Mouse (Mus musculus): Measurements from ENCODE around the gene Nog. TPM values are rescaled to one million over a fixed set of nuclear protein-coding genes. Genes with fewer than 3 reads are reported as not detected.

Nog gene
- polyA plus RNA-seq, 1 experiment from 2014 or later: 1.1 TPM

- ATAC-seq (ENCODE audit: insufficient read depth, low FRiP score): no peak
- H3K27ac ChIP-seq (ENCODE audit: low read length): no peak overlapping the region
- no peaks in the 10 kb centered on the region for H3K27me3 ChIP-seq (ENCODE audit: control insufficient read depth, insufficient read depth, low read length)
- H3K36me3 ChIP-seq (ENCODE audit: control insufficient read depth, insufficient read depth, low read length): no peaks in the 10 kb centered on the region
- WGBS: 46% methylated on average over 5 of the region's 5 CpGs
- H3K9ac ChIP-seq (ENCODE audit: low read length): no peak overlapping the region
- H3K4me3 ChIP-seq (replicated peaks; ENCODE audit: low read length): no peak overlapping the region
- no peaks in the 10 kb centered on the region for H3K9me3 ChIP-seq (replicated peaks; ENCODE audit: control insufficient read depth, low read length)
- H3K4me2 ChIP-seq (ENCODE audit: low read depth, low read length): no peak overlapping the region
- H3K4me1 ChIP-seq (ENCODE audit: control insufficient read depth, insufficient read depth, low read length): 0 out of 2 replicates have a peak, but pooled peaks cover 6% of the 10 kb centered on the region
Observed at GRCm38 (mm10) chr11:89314374-89314773, 12.2 kb upstream of the Nog start.

DNA sequence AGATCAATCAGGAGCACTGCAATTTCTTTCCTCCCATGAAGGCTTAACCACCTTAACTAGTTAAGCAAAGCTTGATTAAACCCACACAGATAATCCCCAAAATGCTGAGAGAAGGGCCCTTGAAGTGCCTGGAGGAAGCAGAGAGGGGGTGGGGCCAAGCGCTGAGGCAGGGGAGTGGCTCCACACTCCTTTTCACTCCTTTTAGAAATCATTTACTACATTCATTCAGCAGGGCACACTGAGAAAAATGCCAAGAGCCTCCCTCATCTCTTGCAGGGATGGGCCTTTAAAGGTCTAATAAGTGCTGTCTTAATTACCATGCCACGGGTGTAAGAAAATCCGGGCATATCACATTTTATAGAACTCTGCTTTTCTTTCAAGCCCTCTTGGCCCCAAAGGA lies 10.2 kb upstream of the Nog start:
- no peak for ATAC-seq (ENCODE audit: insufficient read depth, low FRiP score)
- Histone ChIP-seq H3K27me3 (ENCODE audit: control insufficient read depth, insufficient read depth, low read length) (0 out of 2 replicates have a peak, but pooled peaks cover under 1% of the 10 kb centered on the region), H3K36me3 (ENCODE audit: control insufficient read depth, insufficient read depth, low read length) (no peaks in the 10 kb centered on the region), H3K9ac (ENCODE audit: low read length) (no peak overlapping the region), H3K4me3 (replicated peaks; ENCODE audit: low read length) (no peak overlapping the region), H3K9me3 (replicated peaks; ENCODE audit: control insufficient read depth, low read length) (no peaks in the 10 kb centered on the region), H3K4me2 (ENCODE audit: low read depth, low read length) (no peak overlapping the region), H3K27ac (ENCODE audit: low read length) (no peak overlapping the region), H3K4me1 (ENCODE audit: control insufficient read depth, insufficient read depth, low read length) (0 out of 2 replicates have a peak, but pooled peaks cover 6% of the 10 kb centered on the region)
- WGBS: 12% methylated on average over 3 of the region's 3 CpGs

DNA sequence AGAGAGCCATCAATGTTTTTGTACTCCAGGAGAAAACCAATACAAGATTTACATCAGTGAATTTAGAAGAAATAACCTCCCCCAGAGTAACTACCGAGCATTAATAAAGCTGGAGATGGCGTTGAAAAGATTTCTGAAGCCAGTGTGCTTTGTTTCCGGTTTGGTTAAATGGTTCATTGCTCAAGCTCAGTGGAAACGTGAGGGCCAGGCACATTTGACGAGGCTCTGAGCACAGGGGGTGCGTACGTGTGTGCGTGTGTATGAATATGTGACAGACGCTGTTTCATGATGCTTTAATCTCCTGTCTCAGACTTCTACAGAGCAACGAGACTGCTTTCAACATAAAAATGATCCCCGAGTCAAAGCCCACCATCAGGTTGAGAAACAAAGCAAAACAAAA lies 8.1 kb upstream of the Nog start:
- ATAC-seq (ENCODE audit: insufficient read depth, low FRiP score): no peak
- Histone ChIP-seq H3K9me3 (replicated peaks; ENCODE audit: control insufficient read depth, low read length) (peaks cover 7% of the 10 kb centered on the region), H3K27me3 (ENCODE audit: control insufficient read depth, insufficient read depth, low read length) (0 out of 2 replicates have a peak, but pooled peaks cover 3% of the 10 kb centered on the region), H3K4me1 (ENCODE audit: control insufficient read depth, insufficient read depth, low read length) (0 out of 2 replicates have a peak, but pooled peaks cover 6% of the 10 kb centered on the region), H3K4me2 (ENCODE audit: low read depth, low read length) (no peak overlapping the region), H3K4me3 (replicated peaks; ENCODE audit: low read length) (no peak overlapping the region), H3K36me3 (ENCODE audit: control insufficient read depth, insufficient read depth, low read length) (no peaks in the 10 kb centered on the region), H3K27ac (ENCODE audit: low read length) (no peak overlapping the region), H3K9ac (ENCODE audit: low read length) (no peak overlapping the region)
- 71% methylated on average over 11 of the region's 11 CpGs for WGBS

GRCm38 (mm10) chr11:89303421-89303820 lies 1.3 kb upstream of the Nog start:
- H3K4me3 ChIP-seq (replicated peaks; ENCODE audit: low read length): peak overlapping the region; percentile 59
- peaks cover 25% of the 10 kb centered on the region for H3K27me3 ChIP-seq (ENCODE audit: control insufficient read depth, insufficient read depth, low read length)
- H3K9me3 ChIP-seq (replicated peaks; ENCODE audit: control insufficient read depth, low read length): peaks cover 7% of the 10 kb centered on the region
- under 1% methylated on average over 16 of the region's 16 CpGs for WGBS
- peak overlapping the region; percentile 87 for H3K4me2 ChIP-seq (ENCODE audit: low read depth, low read length)
- no peaks in the 10 kb centered on the region for H3K36me3 ChIP-seq (ENCODE audit: control insufficient read depth, insufficient read depth, low read length)
- ATAC-seq (ENCODE audit: insufficient read depth, low FRiP score): peak; percentile 45; the same call in 1 of the 2 replicates
- no peak overlapping the region for H3K27ac ChIP-seq (ENCODE audit: low read length)
- peaks cover 6% of the 10 kb centered on the region for H3K4me1 ChIP-seq (ENCODE audit: control insufficient read depth, insufficient read depth, low read length)
- H3K9ac ChIP-seq (ENCODE audit: low read length): no peak overlapping the region; the same call in 1 of the 2 replicates

- peaks cover 25% of the 10 kb centered on the region for H3K27me3 ChIP-seq (ENCODE audit: control insufficient read depth, insufficient read depth, low read length)
- H3K27ac ChIP-seq (ENCODE audit: low read length): peak overlapping the region; percentile 58
- H3K36me3 ChIP-seq (ENCODE audit: control insufficient read depth, insufficient read depth, low read length): no peaks in the 10 kb centered on the region
- peak overlapping the region; percentile 87 for H3K4me2 ChIP-seq (ENCODE audit: low read depth, low read length)
- peak; percentile 54 for ATAC-seq (ENCODE audit: insufficient read depth, low FRiP score)
- H3K4me1 ChIP-seq (ENCODE audit: control insufficient read depth, insufficient read depth, low read length): peaks cover 10% of the 10 kb centered on the region
- peak overlapping the region; percentile 72 for H3K9ac ChIP-seq (ENCODE audit: low read length)
- 0% methylated on average over 27 of the region's 29 CpGs for WGBS
- peaks cover 7% of the 10 kb centered on the region for H3K9me3 ChIP-seq (replicated peaks; ENCODE audit: control insufficient read depth, low read length)
- H3K4me3 ChIP-seq (replicated peaks; ENCODE audit: low read length): peak overlapping the region; percentile 59
Observed at GRCm38 (mm10) chr11:89302816-89303180, 666 bp upstream of the Nog start.

DNA sequence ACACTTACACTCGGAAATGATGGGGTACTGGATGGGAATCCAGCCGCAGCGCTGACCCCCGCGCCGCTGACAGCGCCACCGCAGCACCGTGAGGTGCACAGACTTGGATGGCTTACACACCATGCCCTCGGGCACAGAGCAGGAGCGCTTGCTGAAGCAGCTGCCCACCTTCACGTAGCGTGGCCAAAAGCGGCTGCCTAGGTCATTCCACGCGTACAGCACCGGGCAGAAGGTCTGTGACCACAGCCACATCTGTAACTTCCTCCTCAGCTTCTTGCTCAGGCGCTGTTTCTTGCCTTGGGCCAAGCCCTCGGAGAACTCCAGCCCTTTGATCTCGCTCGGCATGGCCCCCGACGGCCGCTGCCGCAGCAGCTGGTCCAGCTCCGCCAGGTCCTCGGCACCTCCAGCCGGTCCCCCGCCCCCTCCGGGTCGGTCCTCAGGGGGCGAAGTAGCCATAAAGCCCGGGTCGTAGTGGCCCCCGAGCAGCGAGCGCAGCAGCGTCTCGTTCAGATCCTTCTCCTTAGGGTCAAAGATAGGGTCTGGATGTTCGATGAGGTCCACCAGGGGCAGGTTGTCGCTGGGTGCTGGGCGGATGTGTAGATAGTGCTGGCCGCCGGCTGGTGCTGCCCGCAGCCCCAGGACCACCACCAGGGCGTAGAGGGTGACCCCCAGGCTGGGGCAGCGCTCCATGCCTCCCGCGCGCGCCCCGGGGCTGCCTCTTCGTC lies 639 bp downstream of the Nog start:
- Histone ChIP-seq H3K9ac (ENCODE audit: low read length) (peak overlapping the region; percentile 72), H3K4me3 (replicated peaks; ENCODE audit: low read length) (peak overlapping the region; percentile 59), H3K4me1 (ENCODE audit: control insufficient read depth, insufficient read depth, low read length) (peaks cover 13% of the 10 kb centered on the region), H3K27ac (ENCODE audit: low read length) (peak overlapping the region; percentile 58), H3K36me3 (ENCODE audit: control insufficient read depth, insufficient read depth, low read length) (no peaks in the 10 kb centered on the region), H3K9me3 (replicated peaks; ENCODE audit: control insufficient read depth, low read length) (peaks cover 4% of the 10 kb centered on the region), H3K4me2 (ENCODE audit: low read depth, low read length) (peak overlapping the region; percentile 87), H3K27me3 (ENCODE audit: control insufficient read depth, insufficient read depth, low read length) (peaks cover 21% of the 10 kb centered on the region)
- ATAC-seq (ENCODE audit: insufficient read depth, low FRiP score): no peak; the same call in 1 of the 2 replicates
- 1% methylated on average over 52 of the region's 53 CpGs for WGBS

GRCm38 (mm10) chr11:89299784-89300775 lies 2.1 kb downstream of the Nog start:
- Histone ChIP-seq H3K4me1 (ENCODE audit: control insufficient read depth, insufficient read depth, low read length) (peaks cover 13% of the 10 kb centered on the region), H3K9me3 (replicated peaks; ENCODE audit: control insufficient read depth, low read length) (no peaks in the 10 kb centered on the region), H3K27me3 (ENCODE audit: control insufficient read depth, insufficient read depth, low read length) (peaks cover 21% of the 10 kb centered on the region), H3K9ac (ENCODE audit: low read length) (no peak overlapping the region), H3K4me2 (ENCODE audit: low read depth, low read length) (peak overlapping the region; percentile 74), H3K27ac (ENCODE audit: low read length) (no peak overlapping the region), H3K4me3 (replicated peaks; ENCODE audit: low read length) (peak overlapping the region; percentile 48), H3K36me3 (ENCODE audit: control insufficient read depth, insufficient read depth, low read length) (no peaks in the 10 kb centered on the region)
- no peak for ATAC-seq (ENCODE audit: insufficient read depth, low FRiP score)
- 1% methylated on average over 24 of the region's 26 CpGs for WGBS

DNA sequence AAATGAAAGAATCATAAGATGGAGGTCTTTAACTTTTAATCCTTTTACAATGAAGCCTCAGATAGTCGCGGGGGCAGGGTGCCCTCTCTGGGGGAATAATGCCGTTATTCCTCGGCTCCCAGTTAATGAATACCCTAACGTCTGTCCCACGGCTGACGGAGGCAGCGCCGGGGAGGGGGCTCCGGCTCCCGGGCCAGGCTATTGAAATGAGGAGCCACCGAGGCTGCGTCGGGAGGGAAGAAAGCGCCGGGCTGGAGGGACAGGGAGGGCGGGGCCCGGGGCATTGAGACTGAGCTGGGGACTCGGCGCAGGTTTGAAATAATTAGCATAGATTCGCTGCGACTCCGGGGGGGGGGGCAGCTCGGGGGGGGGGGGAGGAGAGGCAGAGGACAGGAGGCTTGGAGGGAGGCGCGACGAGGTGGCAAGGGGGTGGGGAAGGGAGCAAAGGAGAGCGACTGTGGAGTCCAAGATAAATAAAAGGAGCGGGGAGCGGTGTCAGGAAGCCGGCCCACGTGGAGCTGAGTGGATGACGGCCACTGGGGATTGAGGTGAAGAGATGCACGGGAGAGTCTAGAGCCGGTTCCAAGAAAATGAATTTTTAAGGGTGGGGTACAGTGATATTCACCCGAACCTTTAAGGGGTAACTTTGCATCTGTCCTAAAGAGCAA lies 2.9 kb downstream of the Nog start:
- WGBS: under 1% methylated on average over 31 of the region's 36 CpGs
- Histone ChIP-seq H3K27ac (ENCODE audit: low read length) (no peak overlapping the region), H3K36me3 (ENCODE audit: control insufficient read depth, insufficient read depth, low read length) (no peaks in the 10 kb centered on the region), H3K4me1 (ENCODE audit: control insufficient read depth, insufficient read depth, low read length) (peaks cover 13% of the 10 kb centered on the region), H3K9me3 (replicated peaks; ENCODE audit: control insufficient read depth, low read length) (no peaks in the 10 kb centered on the region), H3K4me3 (replicated peaks; ENCODE audit: low read length) (peak overlapping the region; percentile 48), H3K4me2 (ENCODE audit: low read depth, low read length) (peak overlapping the region; percentile 74), H3K9ac (ENCODE audit: low read length) (peak overlapping the region; percentile 26; the same call in 1 of the 2 replicates), H3K27me3 (ENCODE audit: control insufficient read depth, insufficient read depth, low read length) (peaks cover 21% of the 10 kb centered on the region)
- ATAC-seq (ENCODE audit: insufficient read depth, low FRiP score): no peak
